Mouse (Mus musculus) NIH3T3 (cell line): ENCODE measurements around the gene Pax2.

Experiments used
- DNase-seq: peaks from one replicate; pipeline ENCODE4 v3.0.0-alpha.2; 2012; ENCODE audit warnings: low read depth

Gene Pax2

DNA sequence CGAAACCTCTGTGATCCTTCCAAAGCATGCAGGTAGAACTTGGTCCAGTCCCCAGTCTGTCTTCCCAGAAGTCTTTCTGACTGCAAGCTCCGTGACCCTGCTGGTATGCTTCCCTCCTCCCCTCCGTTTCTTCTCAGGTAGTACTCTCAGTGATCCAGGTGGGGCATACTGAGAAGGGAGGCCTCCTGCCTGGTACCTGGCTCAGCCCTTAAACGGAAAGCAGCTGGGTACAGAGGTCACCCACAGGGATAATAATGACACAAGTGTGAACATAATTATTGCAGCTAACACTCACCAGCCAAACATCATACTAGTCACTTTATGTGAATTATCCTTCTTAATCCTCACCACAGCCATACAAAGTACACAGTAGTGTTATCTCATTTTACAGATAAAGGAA, 28.5 kb downstream of the Pax2 start:
- DNase-seq: no peak

DNA sequence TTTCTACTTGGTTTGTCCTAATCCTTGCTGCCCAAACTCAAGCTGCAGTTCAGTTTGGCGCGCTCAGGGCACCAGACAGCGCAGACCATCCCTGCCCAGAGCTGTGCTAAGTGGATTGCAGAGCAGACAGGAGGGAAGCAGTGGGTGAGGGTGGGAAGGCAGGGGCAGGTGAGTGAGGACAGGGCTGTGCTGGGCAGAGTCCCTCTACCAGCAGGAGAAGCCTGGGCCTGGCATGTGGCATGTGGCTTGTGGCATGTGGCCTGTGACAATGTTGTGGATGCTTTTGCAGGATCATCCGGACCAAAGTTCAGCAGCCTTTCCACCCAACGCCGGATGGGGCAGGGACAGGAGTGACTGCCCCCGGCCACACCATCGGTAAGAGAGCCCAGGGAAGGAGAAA, 32.6 kb downstream of the Pax2 start:
- DNase-seq: no peak

DNA sequence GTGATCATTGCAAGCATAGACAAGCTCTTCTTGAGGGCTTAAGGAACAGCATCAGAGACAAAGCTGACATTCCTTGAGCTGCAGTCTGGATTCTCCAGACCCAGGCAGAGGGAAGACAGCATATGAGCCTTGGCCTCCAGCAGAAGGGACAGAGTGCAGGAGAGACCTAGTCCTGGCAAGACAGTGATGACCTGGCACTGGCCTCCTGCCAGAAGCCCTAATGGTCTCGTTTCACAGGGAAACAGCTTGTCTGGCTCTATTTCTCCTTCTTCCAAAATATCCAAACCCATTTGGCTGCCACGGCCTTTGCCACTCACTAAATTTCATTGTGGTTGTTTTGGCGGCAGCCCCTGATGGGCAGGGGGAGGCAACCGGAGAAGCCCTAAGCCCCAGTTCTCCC, 36.1 kb downstream of the Pax2 start:
- peak; percentile 14 for DNase-seq

DNA sequence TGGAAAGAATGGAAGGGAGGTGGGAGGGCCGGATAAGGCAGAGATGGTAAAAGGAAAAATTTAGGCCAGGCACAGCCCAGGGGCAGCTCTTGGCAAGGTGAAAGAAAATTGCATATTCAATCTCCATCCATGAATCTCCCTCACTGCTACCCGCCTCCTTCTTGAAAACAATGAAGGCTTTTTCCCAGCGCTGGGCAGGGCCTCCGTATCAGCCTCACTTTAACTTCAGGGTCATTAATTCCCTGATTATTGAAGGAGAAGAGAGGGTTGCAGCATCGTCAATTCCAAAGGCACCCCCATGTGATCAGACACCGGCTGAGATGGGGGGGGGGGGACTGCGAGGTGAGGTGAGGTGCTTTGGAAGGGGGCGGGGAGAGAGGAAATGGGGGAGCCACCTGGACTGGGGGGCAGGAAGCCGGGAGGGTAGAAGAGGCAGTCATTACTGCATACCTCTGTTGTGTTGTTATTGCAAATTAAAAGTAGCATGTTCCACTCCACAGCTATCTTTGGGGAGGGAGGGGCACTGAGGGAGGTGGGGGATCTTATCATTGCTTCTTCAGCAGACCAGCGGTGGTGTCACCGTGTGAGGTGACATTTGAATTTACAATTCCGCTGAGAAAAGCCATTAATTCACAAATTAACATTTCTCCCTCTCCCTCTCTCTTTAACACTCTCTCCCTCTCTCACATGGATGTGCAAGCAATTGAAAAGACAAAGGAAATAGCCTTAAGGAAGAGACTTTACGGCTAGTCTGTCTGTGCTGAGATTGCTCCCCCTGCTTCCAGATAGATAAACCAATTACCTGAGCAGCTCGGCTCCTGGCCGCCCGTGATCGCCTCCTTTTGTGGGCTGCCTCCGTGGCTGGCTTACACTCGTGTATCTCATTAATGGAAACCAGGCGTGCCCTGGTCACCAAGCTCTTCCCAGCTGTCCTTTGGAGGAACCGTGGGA, 41.5 kb downstream of the Pax2 start:
- DNase-seq: no peak

DNA sequence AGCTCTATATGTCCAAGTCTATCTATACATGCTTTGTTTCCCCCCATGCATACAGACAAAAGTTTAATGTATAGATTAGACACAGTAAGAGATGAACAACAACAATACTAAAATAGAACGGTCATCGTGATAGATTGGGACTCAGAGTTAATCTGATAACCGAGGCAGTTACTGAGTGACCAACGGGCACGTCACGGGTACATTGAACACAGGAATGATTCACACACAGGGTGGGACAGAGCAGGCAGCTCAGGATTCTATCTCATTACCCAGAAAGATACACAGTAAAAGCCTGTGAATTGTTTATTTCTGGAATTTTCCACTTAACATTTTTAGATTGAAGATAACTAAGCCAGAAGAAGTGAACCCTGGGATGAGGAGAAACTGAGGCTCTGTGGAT, 42.9 kb downstream of the Pax2 start:
- no peak for DNase-seq

DNA sequence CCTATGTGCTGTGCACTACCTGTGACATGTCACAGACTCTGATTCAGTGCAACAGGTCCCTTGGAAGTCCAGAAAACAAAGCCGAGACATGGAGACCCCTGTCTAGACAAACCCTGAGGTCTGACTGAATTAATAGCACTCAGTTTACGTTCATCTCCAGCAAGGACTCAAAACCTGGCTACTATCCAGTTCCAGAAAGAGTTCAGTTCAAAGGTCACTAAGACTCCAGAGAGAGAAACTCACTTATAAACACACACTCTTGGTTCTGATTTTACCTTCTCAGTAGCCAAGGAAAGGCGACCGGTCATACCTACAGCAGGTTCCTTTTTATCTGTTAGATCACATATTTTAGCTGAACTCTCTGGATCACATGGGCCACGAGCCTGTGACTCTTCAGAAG, 43.3 kb downstream of the Pax2 start:
- peak; percentile 11 for DNase-seq

DNA sequence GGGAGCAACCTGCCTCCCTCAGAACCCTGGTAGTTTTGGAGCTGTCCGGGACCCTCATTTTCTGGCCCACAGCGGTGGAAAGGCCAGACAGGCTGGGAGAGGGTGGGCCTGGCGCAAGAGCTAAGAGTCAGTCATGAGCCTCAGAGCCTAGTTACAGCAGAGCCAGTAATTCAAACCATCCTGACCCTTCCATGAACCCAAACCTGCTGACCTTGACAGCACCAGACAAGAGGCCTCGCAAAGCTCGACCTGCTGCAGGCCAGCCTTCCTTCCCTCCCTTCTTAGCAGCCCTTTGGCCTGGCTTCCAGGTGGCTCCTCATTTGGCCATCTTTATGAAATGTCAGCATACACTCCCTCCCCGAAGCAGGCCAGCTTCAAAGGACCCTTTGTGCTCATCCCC, 44.5 kb downstream of the Pax2 start:
- DNase-seq: no peak

DNA sequence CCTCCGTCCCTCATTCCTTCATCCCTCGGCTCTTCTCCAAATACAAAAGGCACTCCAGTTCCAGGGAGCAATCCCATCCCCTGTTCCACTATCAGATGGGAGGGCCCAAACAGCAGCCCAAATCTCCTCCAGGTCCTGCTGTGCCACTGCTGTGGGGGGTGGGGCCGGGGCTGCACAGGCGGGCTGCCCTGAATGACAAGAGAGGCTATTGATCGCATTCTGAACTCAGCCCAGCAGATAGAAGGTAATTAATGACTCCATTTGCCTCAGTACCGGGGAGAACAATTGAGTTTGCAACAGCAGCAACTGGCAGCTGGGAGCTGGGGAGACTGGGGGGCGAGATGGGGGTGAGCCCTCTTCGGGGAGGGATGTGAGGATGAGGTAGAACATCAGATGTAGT, 52.9 kb downstream of the Pax2 start:
- no peak for DNase-seq

DNA sequence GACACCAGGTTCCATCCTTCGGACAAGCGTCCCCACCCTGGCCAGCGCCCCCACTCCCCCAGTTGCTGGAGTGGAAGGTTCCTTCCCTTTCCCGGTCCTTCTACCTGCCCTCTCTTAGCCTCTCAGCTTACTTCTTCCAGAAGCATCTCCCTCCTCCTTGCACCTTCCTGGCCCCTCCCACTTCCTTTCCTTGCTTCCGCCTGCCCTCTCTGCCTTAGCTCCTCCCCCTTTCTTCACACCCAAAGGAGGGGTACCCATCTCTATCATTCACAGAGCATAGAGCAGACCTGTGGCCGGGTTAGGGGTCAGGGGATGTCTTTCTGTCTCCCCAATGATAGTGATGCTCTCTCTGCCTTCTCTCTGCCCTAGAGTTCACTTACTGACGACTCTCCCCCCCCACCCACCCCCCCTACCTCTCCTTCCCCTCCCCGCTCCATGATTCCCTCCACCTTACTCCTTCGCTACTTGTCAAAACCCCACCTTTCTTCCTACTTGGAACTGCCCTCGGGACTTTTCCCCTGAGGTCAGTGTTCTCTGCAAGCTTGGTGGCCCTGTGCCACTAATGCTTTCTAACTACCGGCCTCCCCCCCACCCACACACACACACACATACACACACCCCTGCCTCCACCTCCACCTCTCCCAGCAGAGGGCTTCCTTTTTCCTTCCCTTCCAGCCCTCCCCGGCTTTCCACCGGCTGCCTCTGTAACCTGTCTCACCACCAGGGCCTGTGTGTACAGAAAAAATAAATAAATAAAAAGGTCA, 57.0 kb downstream of the Pax2 start:
- DNase-seq: no peak

DNA sequence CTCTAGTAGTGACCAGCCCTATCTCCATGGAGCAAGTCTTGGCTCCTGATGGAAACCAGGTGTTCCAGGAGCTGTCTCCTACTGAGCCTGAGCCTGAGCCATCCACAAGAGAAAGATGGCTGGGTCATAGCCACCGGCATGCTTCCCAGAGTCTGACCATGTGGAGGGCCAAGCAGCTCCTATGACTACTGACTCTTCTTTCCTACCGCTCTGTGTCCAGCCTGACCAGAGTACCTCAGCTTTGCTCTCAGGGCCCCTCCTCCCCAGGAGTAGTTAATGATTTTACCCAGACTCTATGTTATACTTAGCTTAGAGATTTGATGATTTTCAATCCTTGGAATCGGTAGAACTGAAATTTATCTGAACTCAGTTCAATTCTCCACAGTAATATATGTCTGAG, 59.3 kb downstream of the Pax2 start:
- no peak for DNase-seq

DNA sequence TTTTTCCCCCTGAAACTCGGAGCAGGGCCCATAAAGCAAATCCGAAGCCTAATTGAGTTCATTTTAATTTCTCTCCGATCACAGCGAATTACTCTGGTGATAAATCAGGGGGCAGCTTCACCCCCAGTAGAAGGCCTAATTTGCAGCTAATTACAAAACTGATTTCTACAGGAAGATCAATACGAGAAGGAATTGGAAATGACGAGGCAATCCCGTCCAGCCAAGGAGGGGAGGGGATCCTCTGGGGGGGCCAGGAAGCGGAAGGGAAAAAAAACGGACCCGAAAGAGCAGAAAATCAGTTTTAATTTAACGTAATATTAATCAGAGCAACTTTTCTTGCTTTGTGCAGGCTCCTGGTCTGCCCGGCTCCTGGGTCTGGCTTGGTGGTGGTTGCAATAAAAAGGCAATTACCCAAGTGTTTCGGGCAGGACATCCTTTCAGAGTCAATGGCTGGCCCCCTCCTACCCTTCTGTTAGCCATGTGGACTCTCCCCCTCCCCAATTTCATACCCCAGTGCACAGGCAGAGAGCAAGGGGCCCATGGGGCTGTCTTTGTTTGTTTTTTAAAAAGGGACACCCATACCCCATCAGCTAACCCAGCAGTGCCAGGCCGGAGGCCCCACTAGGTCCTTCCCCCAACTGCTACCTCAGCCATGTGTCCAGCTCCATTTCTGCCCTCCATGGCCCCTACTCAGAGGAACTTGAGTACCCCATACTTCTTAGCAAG, 61.7 kb downstream of the Pax2 start:
- DNase-seq: no peak

DNA sequence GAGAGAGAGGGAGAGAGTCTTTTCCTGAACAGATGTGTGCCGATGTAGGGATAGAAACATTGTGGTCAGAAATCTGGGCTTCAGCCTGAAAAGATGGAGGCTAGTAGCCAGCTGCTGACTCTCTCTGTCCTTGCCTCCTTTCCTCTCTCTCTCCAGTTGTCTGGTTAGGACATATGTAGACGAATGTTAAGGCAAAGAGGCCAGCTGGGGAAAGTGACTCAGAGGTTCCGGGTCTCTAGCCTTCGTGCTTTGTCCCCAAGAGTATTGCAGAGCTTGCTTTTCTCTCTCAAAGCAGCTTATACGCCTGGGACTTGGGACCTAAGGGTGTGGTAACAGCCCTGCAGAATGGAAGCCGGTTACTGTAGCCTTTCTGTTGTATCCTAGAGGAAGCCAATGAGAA, 62.8 kb downstream of the Pax2 start:
- no peak for DNase-seq

DNA sequence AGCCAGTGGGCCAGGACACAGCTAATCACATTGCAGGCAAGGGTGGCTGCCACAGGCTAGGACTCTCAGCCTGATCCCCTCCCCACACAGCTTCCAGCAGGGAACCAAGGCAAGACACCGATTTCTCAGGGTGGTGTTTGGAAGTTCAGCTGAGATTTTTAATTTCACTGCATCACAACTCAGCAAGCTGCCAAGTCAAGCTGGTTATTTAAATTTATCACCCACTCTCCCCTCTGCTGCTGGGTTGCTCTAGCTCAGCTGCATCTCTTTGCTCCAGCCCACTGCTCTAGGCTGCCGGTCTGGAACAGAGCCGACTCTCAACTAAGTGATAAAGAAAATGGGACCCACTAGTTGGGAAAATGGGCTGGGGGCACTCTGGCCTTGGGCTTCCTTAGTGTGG, 65.7 kb downstream of the Pax2 start:
- DNase-seq: no peak

DNA sequence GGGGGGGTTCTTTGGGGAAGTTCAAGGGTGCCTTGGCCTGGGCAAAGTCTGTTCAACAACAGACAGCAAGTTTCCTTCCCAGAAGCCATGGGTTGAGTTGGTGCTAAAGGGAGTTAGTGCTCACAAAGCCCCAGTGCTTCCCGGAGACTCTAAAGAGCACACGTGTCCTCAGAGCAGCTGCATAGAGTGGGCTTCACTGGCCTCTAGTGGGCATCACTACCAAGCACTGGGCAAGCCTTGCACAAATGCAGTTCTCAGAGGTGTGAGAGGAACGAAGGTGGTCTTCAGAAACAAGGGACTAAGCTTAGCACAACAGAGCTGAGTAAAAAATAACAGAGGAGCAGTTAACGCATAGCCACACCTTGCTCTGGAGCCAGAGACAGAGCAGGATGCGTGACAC, 66.5 kb downstream of the Pax2 start:
- no peak for DNase-seq

DNA sequence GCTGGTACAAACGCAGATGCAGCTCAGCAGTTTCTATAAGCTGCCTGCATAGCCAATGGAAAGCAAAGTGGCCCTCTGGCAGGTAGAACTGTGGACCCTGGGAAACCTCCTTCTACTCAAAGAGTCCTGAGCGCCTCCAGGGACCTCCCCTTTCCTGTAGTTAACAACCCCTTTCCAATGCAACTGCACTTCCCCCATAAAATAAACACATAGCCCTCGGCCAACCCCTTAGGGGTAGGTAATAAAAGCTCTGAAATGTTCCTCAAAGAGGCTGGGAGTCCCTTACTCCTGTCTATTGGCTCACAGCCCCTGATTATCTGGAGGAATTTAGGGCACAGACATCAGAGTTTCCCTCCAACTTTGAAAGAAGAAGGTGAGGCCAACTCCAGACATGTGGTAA, 67.8 kb downstream of the Pax2 start:
- no peak for DNase-seq

DNA sequence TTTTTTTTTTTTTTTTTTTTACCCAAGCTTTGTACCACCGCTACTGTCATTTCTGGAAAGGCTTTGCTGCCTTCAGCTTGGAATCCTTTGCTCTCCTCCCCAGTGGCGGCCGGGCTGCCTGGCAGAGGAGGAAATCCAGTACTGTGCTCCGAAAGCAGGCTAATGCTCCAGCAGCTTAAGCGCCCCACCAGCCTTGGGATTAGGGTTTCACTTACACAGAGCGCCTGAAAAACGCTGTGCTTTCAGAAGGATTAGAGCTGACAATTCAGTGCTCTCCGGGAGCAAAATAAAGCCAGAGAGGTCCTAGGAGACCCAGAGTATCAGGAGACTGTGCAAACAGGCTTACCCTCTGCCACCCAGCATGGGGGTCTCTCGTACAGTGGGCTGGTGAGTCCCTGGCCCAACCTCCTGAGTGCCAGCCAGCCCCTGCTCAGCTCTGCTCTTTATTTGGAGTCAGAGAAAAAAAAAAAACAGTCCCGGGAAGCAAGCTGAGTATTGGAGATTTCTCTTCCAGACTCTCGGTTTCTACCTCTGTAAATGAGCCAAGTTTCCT, 69.4 kb downstream of the Pax2 start:
- no peak for DNase-seq

DNA sequence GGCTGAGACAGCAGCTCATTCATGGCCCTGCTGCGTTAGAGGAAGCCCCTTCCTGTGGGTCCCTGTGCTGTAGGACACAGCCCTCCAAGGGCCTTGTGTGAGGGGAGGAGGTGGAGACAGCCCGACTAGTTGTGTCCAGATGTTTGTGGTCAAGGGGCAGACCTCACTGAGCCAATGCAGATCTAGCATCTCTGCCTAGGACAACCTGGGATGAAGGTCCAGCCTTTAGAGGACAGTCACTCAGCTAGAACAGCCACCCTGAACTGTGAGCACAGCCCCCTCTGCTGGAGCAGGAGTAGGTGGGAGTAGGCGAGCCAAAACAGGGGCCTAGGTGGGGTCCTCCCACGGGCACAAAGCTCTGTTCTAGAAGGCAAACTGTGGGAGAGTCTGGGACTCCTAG, 70.0 kb downstream of the Pax2 start:
- DNase-seq: no peak

DNA sequence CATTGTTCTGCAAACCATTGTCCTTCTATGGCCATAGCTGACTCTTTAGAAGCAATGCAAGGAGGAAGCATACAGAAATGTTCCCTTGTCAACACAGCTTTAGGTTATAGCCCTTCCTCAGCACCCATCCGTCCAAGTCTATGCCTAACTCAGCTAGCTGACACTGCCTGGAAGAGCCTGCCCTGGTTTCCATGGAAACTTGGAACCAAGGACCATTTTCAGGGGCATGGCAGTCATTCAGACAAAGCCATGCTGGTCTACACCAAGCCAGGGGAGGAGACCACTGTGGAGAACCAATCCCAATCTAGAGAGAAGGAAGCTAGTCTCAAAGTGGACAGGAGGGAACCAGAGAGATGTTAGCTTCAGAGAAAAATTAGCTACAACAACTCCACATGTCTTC, 77.5 kb downstream of the Pax2 start:
- DNase-seq: no peak

DNA sequence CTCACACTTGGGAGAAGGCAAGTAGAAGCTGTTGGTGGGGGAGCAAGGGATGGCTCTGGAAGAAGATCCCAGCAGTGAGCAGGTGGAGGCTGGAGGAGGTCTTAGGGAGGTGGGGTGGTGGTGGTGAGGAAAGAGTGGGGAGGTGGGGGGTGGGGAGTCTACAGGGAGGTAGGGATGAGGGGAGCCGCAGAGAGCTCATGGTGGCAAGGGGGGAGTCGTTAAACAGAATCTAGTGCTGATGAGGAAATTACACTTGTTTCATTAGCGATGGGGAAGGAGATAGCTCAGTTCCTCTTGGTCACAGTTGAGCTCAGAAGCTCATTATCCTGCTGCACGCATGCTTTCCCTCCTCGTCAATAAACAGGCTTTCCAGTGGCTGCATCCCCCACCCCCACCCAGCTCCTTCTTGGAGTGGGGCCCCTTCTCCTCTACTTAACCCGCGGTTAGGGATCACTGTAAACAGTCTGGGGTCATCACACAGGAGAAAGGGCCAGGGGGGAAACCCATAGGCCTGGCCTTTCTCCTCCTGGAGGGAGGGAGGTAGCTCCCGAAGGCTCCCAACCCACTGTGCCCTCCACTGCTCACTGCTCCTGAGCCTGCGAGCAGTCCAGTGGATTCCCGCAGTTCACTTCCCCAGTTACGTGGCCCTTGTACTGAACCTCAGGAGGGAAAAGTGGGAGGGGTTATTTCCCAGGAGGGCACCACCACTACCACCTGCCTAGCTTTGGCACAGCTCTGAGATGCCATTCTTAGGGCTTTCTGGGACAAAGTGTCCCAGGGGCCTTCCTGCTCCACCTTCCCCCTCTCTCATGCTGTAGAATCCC, 78.6 kb downstream of the Pax2 start:
- no peak for DNase-seq

DNA sequence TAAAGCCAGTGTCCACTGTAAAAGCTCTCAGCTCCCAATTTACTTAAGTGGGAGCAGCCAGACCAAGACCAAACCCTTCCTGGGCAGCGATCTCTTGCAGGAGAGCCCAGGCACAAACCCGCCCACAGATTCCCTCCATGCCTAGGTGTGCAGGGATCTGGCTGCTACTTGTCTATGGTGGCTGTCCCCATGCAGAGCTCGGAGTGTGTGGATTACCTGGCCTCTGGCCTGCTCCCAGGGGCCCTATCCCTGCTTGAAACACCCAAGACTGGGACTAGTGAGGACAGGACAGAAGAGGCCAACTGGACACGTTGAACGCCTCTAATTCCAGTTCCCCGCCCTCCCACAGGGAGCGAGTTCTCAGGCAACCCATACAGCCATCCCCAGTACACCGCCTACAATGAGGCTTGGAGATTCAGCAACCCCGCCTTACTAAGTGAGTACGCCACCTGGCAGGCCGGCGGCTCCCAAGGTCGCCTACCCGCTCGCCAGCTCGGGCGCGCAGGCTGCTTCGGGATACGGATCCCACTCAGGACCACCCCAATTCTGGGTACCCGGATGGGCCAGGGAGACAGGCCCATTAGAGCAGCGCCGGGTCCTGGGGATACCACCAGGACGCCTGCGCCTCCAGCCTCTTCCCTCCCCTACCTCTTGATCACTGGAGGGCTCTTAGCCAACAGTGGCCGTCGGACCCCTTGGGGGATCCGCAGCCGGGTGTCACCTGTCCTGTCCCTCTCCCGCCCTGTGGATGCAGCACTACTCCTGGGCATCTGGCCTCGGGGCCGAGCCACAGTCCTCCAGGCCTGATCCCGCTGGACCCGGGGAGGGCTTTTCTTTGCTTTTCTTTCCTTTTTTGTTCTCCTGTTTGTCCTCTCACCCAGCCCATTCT, 79.4 kb downstream of the Pax2 start:
- DNase-seq: no peak
